8 mouse cellular contexts compared by ENCODE assay signal in the genomic region with DNA sequence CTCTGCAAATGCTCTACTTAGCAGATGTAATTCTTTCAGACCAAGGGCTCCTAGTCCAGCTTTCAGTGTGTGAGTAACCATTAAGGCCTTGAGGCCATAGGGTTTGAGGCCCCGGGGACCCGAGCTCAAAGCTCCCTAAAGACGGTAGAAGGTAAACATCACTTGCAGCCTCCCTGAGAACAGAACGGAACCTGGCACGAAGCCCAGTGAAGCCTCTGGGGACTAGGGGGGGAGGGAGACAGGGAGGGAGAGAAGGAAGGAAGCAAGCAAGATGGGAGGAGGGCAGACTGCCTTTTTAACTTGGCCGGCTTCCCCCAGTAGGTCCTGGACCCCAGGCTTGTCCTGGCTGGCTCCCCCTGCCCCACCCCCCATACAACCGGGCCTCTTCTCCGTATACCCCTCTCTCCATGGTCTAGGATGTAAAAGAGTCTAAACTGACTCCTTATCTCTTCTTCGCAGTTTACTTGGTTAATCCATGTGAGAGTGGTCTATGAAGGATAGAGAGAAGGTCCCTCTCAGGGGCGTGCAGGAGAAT. TPM values are rescaled to one million over a fixed set of nuclear protein-coding genes. Genes with fewer than 3 reads are reported as not detected.
DNase-seq lines count a peak whose midpoint lies in the region; ATAC-seq and TF ChIP-seq lines count a peak whose summit lies in the region.

No protein-coding gene starts in this region.

- no peak overlapping the region for H3K27ac ChIP-seq in ES-E14 (ENCODE audit: insufficient read depth, low read depth, low read length, poor library complexity, severe bottlenecking)
- peak overlapping the region; percentile 85 for H3K27ac ChIP-seq in forebrain, embryonic 15.5 days (replicated peaks)
- peak overlapping the region; percentile 93 for H3K27ac ChIP-seq in lung, postnatal 0 days (ENCODE audit: low read length)

- H3K27me3 ChIP-seq in forebrain, embryonic 15.5 days = no peaks in the 10 kb centered on the region
- H3K27me3 ChIP-seq in lung, postnatal 0 days (replicated peaks; ENCODE audit: insufficient read depth, low read length) = no peaks in the 10 kb centered on the region

- no peak for TF ChIP-seq EP300 in lung, postnatal 0 days (IDR thresholded peaks at IDR 0.05)

- no peak for DNase-seq in ES-E14 (ENCODE audit: low read depth, low spot score)
- peak; percentile 65 for DNase-seq in c-Kit-positive CD71-positive TER-119-negative erythroid progenitor cells, embryonic 14.5 days (ENCODE audit: low read depth)
- DNase-seq in heart, postnatal 25 days (ENCODE audit: low spot score) = peak; percentile 66
- peak; percentile 58 to 64 for DNase-seq in layer of hippocampus, adult 8-10 months (ENCODE audit: low spot score in 2 of 2)
- DNase-seq in lung, postnatal 0 days (ENCODE audit: low spot score) = peak; percentile 82
- peak; percentile 59 for DNase-seq in retina, embryonic 14.5 days (ENCODE audit: low spot score)
- peak; percentile 69 for DNase-seq in urinary bladder, adult 2 months (ENCODE audit: low spot score)

- H3K9ac ChIP-seq in ES-E14 (ENCODE audit: insufficient read depth, low read depth, low read length, poor library complexity, severe bottlenecking) = peak overlapping the region; percentile 81
- H3K9ac ChIP-seq in forebrain, embryonic 15.5 days (replicated peaks) = peak overlapping the region; percentile 72
- H3K9ac ChIP-seq in lung, postnatal 0 days (replicated peaks; ENCODE audit: low read depth) = peak overlapping the region; percentile 71

- H3K9me3 ChIP-seq in ES-E14 (ENCODE audit: control insufficient read depth, insufficient read depth, low read depth, low read length) = no peaks in the 10 kb centered on the region
- H3K9me3 ChIP-seq in forebrain, embryonic 15.5 days = no peaks in the 10 kb centered on the region
- no peaks in the 10 kb centered on the region for H3K9me3 ChIP-seq in lung, postnatal 0 days (ENCODE audit: low read length)

- peak overlapping the region; percentile 71 to 75 for H3K4me3 ChIP-seq in ES-E14 (ENCODE audit: insufficient read depth in 1 of 2, low read depth in 1 of 2, low read length in 2 of 2, poor library complexity in 1 of 2, severe bottlenecking in 1 of 2)
- H3K4me3 ChIP-seq in forebrain, embryonic 15.5 days = peak overlapping the region; percentile 58
- H3K4me3 ChIP-seq in lung, postnatal 0 days (ENCODE audit: low read depth, low read length) = peak overlapping the region; percentile 65

- 3% methylated on average over 10 of the region's 10 CpGs for WGBS in forebrain, embryonic 15.5 days
- WGBS in lung, postnatal 0 days = 3% methylated on average over 9 of the region's 10 CpGs

- intact Hi-C loops in heart, postnatal 25 days (cut with DNase I) = loop anchor here (2.0 kb wide), 1 partner anchor 16 kb away; no protein-coding TSS in a partner anchor

- peaks cover 27% of the 10 kb centered on the region for H3K36me3 ChIP-seq in ES-E14 (ENCODE audit: control insufficient read depth, insufficient read depth, low read length, poor library complexity, severe bottlenecking)
- H3K36me3 ChIP-seq in forebrain, embryonic 15.5 days = 0 out of 2 replicates have a peak, but pooled peaks cover 3% of the 10 kb centered on the region
- peaks cover 8% of the 10 kb centered on the region; the same call in 1 of the 2 replicates for H3K36me3 ChIP-seq in lung, postnatal 0 days (ENCODE audit: insufficient read depth, low read length)

- H3K4me1 ChIP-seq in ES-E14 (ENCODE audit: control insufficient read depth in 2 of 2, insufficient read depth in 2 of 2, low read length in 2 of 2, poor library complexity in 1 of 2) = peaks cover 7 to 21% of the 10 kb centered on the region in 2 experiments; a peak in 3 of 4 replicates
- H3K4me1 ChIP-seq in forebrain, embryonic 15.5 days = peaks cover 31% of the 10 kb centered on the region
- H3K4me1 ChIP-seq in lung, postnatal 0 days (ENCODE audit: insufficient read depth, low read depth, low read length) = peaks cover 8% of the 10 kb centered on the region; the same call in 1 of the 2 replicates

- no peak for TF ChIP-seq CTCF in lung, postnatal 0 days (IDR thresholded peaks at IDR 0.05)

- H3K4me2 ChIP-seq in forebrain, embryonic 15.5 days (replicated peaks) = peak overlapping the region; percentile 86
- peak overlapping the region; percentile 79 for H3K4me2 ChIP-seq in lung, postnatal 0 days (replicated peaks; ENCODE audit: low read depth, low read length)

- in situ Hi-C loops in ES-E14 (cut with MboI; ENCODE audit: low sequenced_read_pairs in 2 of 2, unreplicated experiment in 2 of 2) = loop anchor here in 1 of 2 experiments (5.0 kb wide), 1 partner anchor 51 kb away; the partner anchor contains the start of genes Psme2 and Rnf31

- peak; percentile 65 for ATAC-seq in forebrain, embryonic 15.5 days (replicated peaks)
- ATAC-seq in lung, postnatal 0 days = peak; percentile 57

TF ChIP-seq in ES-E14, 5 proteins besides CTCF, POLR2A, EP300 and RAD21:
- TF ChIP-seq MAFK (IDR thresholded peaks at IDR 0.05; ENCODE audit: insufficient read depth, low read depth, low read length) = no peak
- no peak for TF ChIP-seq CHD2 (IDR thresholded peaks at IDR 0.05; ENCODE audit: low read depth, low read length)
- TF ChIP-seq HCFC1 (IDR thresholded peaks at IDR 0.05; ENCODE audit: borderline replicate concordance, insufficient read depth, low read length) = no peak
- no peak for TF ChIP-seq ZNF384 (IDR thresholded peaks at IDR 0.05; ENCODE audit: low read depth, low read length)
- no peak for TF ChIP-seq ZC3H11A (IDR thresholded peaks at IDR 0.05; ENCODE audit: borderline replicate concordance, low read depth, low read length)

RNA-seq across cellular contexts. Expression of gene Pck2, which starts 0.8 kb away (rescaled TPM):
- total RNA-seq in ES-E14 (2012; rRNA removed) = 28.5 and 108 TPM in 2 replicates
- 18.2 and 25.1 TPM in 2 replicates for polyA plus RNA-seq in forebrain, embryonic 15.5 days (2015; fragmentation: Nextera tagmentation; extraction: Ambion mirVana)
- total RNA-seq in heart, postnatal 25 days (2021) = 10 to 100 TPM; 11.7 to 14.3 TPM
- total RNA-seq in layer of hippocampus, adult 8-10 months (2022) = 10 to 100 TPM; 43.4 to 61.5 (median 50.3) TPM
- 37.4 and 37.6 TPM in 2 replicates for polyA plus RNA-seq in lung, postnatal 0 days (2015; fragmentation: Nextera tagmentation; extraction: Ambion mirVana)
- polyA plus RNA-seq in urinary bladder, adult 2 months (2012; rRNA removed) = 44.7 and 52.2 TPM in 2 replicates

RNA-seq across cellular contexts. Expression of gene Nrl, which starts 16.1 kb away (rescaled TPM):
- total RNA-seq in ES-E14 (2012; rRNA removed) = not detected in 2 replicates
- 0.09 and 0.11 TPM in 2 replicates for polyA plus RNA-seq in forebrain, embryonic 15.5 days (2015; fragmentation: Nextera tagmentation; extraction: Ambion mirVana)
- under 1 TPM in 1 of 2 experiments, not detected in 1; 0.18 TPM for total RNA-seq in heart, postnatal 25 days (2021)
- 1 to 10 TPM; 1.5 to 3.6 (median 2.1) TPM for total RNA-seq in layer of hippocampus, adult 8-10 months (2022)
- not detected in 2 replicates for polyA plus RNA-seq in lung, postnatal 0 days (2015; fragmentation: Nextera tagmentation; extraction: Ambion mirVana)
- not detected in 2 replicates for polyA plus RNA-seq in urinary bladder, adult 2 months (2012; rRNA removed)

RNA-seq across cellular contexts. Expression of gene Dcaf11, which starts 19.0 kb away (rescaled TPM):
- total RNA-seq in ES-E14 (2012; rRNA removed) = 17.5 and 28.8 TPM in 2 replicates
- 121 and 132 TPM in 2 replicates for polyA plus RNA-seq in forebrain, embryonic 15.5 days (2015; fragmentation: Nextera tagmentation; extraction: Ambion mirVana)
- total RNA-seq in heart, postnatal 25 days (2021) = 100 to 1,000 TPM; 129 to 130 TPM
- total RNA-seq in layer of hippocampus, adult 8-10 months (2022) = 10 to 100 TPM; 74.0 to 93.1 (median 82.3) TPM
- 93.4 and 95.3 TPM in 2 replicates for polyA plus RNA-seq in lung, postnatal 0 days (2015; fragmentation: Nextera tagmentation; extraction: Ambion mirVana)
- 87.0 and 88.2 TPM in 2 replicates for polyA plus RNA-seq in urinary bladder, adult 2 months (2012; rRNA removed)

RNA-seq across cellular contexts. Expression of gene A730061H03Rik, which starts 19.4 kb away (rescaled TPM):
- total RNA-seq in ES-E14 (2012; rRNA removed) = not detected in 2 replicates
- polyA plus RNA-seq in forebrain, embryonic 15.5 days (2015; fragmentation: Nextera tagmentation; extraction: Ambion mirVana) = 0.49 and 0.60 TPM in 2 replicates
- total RNA-seq in heart, postnatal 25 days (2021) = under 1 TPM in 1 of 2 experiments, not detected in 1; 0.83 TPM
- 1 to 10 TPM in 2 of 4 experiments, under 1 TPM in 1, not detected in 1; 0.94 to 2.0 (median 1.4) TPM for total RNA-seq in layer of hippocampus, adult 8-10 months (2022)
- 1.8 and 2.3 TPM in 2 replicates for polyA plus RNA-seq in lung, postnatal 0 days (2015; fragmentation: Nextera tagmentation; extraction: Ambion mirVana)
- 0.55 and 1.1 TPM in 2 replicates for polyA plus RNA-seq in urinary bladder, adult 2 months (2012; rRNA removed)

RNA-seq across cellular contexts. Expression of gene Cpne6, which starts 30.6 kb away (rescaled TPM):
- total RNA-seq in ES-E14 (2012; rRNA removed) = 0.21 TPM in 1 of 2 replicates, not detected in the other
- 9.1 and 10.3 TPM in 2 replicates for polyA plus RNA-seq in forebrain, embryonic 15.5 days (2015; fragmentation: Nextera tagmentation; extraction: Ambion mirVana)
- total RNA-seq in heart, postnatal 25 days (2021) = not detected
- total RNA-seq in layer of hippocampus, adult 8-10 months (2022) = 100 to 1,000 TPM; 607 to 653 (median 629) TPM
- not detected in 2 replicates for polyA plus RNA-seq in lung, postnatal 0 days (2015; fragmentation: Nextera tagmentation; extraction: Ambion mirVana)
- 2.5 and 3.0 TPM in 2 replicates for polyA plus RNA-seq in urinary bladder, adult 2 months (2012; rRNA removed)
